Mouse (Mus musculus) kidney, postnatal 25 days (tissue): ENCODE data around the gene Tesk2.
"Not testable (repeated sequence)": the region's sequence is repeated elsewhere in the genome, so short reads cannot be mapped to it uniquely, and the experiment has no call there.

Experiments
- DNase-seq, 2 experiments: peaks; one replicate each; pipeline ENCODE4 v3.0.0; 2021; ENCODE audit warnings: mixed read lengths in 2 of 2

The Tesk2 gene

GRCm38 (mm10) chr4:116720343-116721097 is at the start of gene Tesk2:
TSS of gene Tesk2 (plus strand) at chr4:116720948.
- peak; percentile 97 to 98 for DNase-seq

GRCm38 (mm10) chr4:116672785-116673184 is 48.0 kb upstream of the Tesk2 start:
- DNase-seq = peak; percentile 36 to 79

GRCm38 (mm10) chr4:116674761-116675160 is 46.0 kb upstream of the Tesk2 start:
- not testable (repeated sequence) for DNase-seq

GRCm38 (mm10) chr4:116676027-116676426 is 44.7 kb upstream of the Tesk2 start:
- no peak for DNase-seq

GRCm38 (mm10) chr4:116677808-116678207 is 42.9 kb upstream of the Tesk2 start:
- no peak for DNase-seq

GRCm38 (mm10) chr4:116679141-116679540 is 41.6 kb upstream of the Tesk2 start:
- no peak for DNase-seq

- not testable (repeated sequence) for DNase-seq
Observed at GRCm38 (mm10) chr4:116680521-116680920, 40.2 kb upstream of the Tesk2 start.

GRCm38 (mm10) chr4:116683957-116684356 is 36.8 kb upstream of the Tesk2 start:
- DNase-seq = no peak

GRCm38 (mm10) chr4:116684665-116685064 is 36.1 kb upstream of the Tesk2 start:
- no peak for DNase-seq

GRCm38 (mm10) chr4:116685402-116686061 is 35.2 kb upstream of the Tesk2 start, which contains the start of gene Prdx1:
TSS of gene Prdx1 (plus strand) at chr4:116685544.
- DNase-seq = peak; percentile 95 to 97

GRCm38 (mm10) chr4:116687041-116687440 is 33.7 kb upstream of the Tesk2 start:
- no peak for DNase-seq

GRCm38 (mm10) chr4:116689309-116689876 is 31.4 kb upstream of the Tesk2 start:
- DNase-seq = peak; percentile 40 to 84

- DNase-seq = no peak
Observed at GRCm38 (mm10) chr4:116692146-116692545, 28.6 kb upstream of the Tesk2 start.

GRCm38 (mm10) chr4:116693785-116694184 is 27.0 kb upstream of the Tesk2 start:
- DNase-seq = no peak

GRCm38 (mm10) chr4:116698693-116699342 is 21.9 kb upstream of the Tesk2 start:
- peak; percentile 60 to 67 for DNase-seq

GRCm38 (mm10) chr4:116700964-116701363 is 19.8 kb upstream of the Tesk2 start:
- DNase-seq = no peak

GRCm38 (mm10) chr4:116703804-116704203 is 16.9 kb upstream of the Tesk2 start:
- DNase-seq = peak; percentile 80 to 88

GRCm38 (mm10) chr4:116707666-116708065 is 13.1 kb upstream of the Tesk2 start:
- no peak for DNase-seq

GRCm38 (mm10) chr4:116708201-116708764 is 12.5 kb upstream of the Tesk2 start, which contains the start of the genes Mmachc and Ccdc163:
TSS of gene Mmachc (minus strand) at chr4:116708406.
TSS of gene Ccdc163 (plus strand) at chr4:116708509.
- peak; percentile 91 to 97 for DNase-seq

GRCm38 (mm10) chr4:116708791-116709390 is 11.9 kb upstream of the Tesk2 start:
- no peak for DNase-seq

GRCm38 (mm10) chr4:116710154-116710553 is 10.6 kb upstream of the Tesk2 start:
- DNase-seq = no peak

- DNase-seq = no peak
Observed at GRCm38 (mm10) chr4:116712536-116712935, 8.2 kb upstream of the Tesk2 start.
